Mouse (Mus musculus) brain, adult 10 weeks (tissue): ENCODE results near the gene Six5. TPM values are rescaled to one million over a fixed set of nuclear protein-coding genes. Genes with fewer than 3 reads are reported as not detected.

Experiments
- polyA plus RNA-seq: library from polyadenylated mRNA; stranded (reverse); fragments of 350-450 nt; fragmentation: Illumina TruSeq; extraction: RNeasy Lipid Tissue Mini Kit (QIAGEN cat#74804); gene quantifications from one replicate; pipeline ENCODE4 v1.2.3, GENCODE M21; 2015; ENCODE audit warnings: low read depth, low replicate concordance

Gene Six5
- polyA plus RNA-seq, result 1.9 TPM

GRCm38 (mm10) chr7:19094471-19094825, at the start of gene Six5:
TSS of gene Six5 (plus strand) at chr7:19094594.

DNA sequence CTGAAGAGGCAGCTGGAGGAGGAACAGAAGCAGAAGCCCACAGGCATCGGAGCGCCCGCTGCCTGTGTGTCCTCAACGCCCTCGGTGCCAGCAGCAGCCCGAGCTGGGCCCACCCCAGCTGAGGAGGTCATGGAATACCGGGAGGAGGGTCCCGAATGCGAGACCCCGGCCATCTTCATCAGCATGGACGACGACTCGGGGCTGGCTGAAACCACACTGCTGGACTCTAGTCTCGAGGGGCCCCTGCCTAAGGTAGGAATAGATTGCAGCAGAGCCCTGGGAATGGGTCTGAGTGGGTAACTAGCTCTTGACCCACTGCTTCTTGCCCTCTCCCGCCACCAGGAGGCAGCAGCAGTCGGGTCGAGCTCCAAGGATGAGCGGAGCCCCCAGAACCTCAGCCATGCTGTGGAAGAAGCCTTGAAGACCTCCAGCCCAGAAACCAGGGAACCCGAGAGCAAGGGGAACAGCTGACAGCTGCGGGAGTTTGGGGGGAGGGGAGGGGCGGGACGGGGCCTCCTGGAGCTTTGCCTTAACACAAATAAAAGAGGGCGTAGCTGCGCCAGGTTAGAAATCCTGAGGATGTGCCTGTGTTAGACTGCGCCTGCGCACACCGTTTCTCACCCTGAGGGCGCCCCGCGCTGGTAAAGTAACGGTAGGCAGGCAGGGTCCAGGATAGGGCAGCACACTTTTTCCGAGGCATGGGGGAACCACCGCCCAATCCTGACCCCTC, 40.2 kb upstream of the Six5 start, which contains the start of gene Rsph6a:
Gene Rsph6a, plus strand, starts transcription at position 644 of the 730 bp plus-strand sequence.

GRCm38 (mm10) chr7:19075723-19076585, 18.4 kb upstream of the Six5 start, which contains the start of gene Dmwd:
TSS of gene Dmwd (plus strand) at chr7:19076227.

DNA sequence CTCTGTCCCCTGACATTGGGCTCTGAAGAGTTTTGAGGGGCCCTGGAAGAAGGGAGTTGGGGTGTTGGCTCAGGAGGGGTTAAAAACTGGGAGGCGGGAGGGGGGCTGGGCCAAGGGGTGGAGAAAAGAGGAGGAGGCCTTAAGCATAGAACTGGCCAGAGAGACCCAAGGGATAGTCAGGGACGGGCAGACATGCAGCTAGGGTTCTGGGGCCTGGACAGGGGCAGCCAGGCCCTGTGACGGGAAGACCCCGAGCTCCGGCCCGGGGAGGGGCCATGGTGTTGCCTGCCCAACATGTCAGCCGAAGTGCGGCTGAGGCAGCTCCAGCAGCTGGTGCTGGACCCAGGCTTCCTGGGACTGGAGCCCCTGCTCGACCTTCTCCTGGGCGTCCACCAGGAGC, 10.7 kb upstream of the Six5 start, which contains the start of gene Dmpk:
Gene Dmpk, plus strand, starts transcription at position 149 of the 400 bp plus-strand sequence.

GRCm38 (mm10) chr7:19118028-19118771, 23.8 kb downstream of the Six5 start, which contains the start of gene Gm4969:
TSS of gene Gm4969 (minus strand) at chr7:19118368.

GRCm38 (mm10) chr7:19119631-19120429, 25.4 kb downstream of the Six5 start, which contains the start of gene Fbxo46:
TSS of gene Fbxo46 (plus strand) at chr7:19119859.

Other genes with a start within 250 kb of the Six5 start
- gene Pglyrp1, start 223.3 kb upstream of the Six5 start, polyA plus RNA-seq, result 23.2 TPM
- gene Ccdc61, start 184.2 kb upstream of the Six5 start, polyA plus RNA-seq, result 11.0 TPM
- gene Nova2, start 168.7 kb upstream of the Six5 start, polyA plus RNA-seq, result 20.2 TPM
- 0.30 TPM for gene Nanos2, start 107.2 kb upstream of the Six5 start, polyA plus RNA-seq
- 33.4 TPM for gene Mypop, start 103.3 kb upstream of the Six5 start, polyA plus RNA-seq
- gene Irf2bp1, start 90.5 kb upstream of the Six5 start, polyA plus RNA-seq, result 28.9 TPM
- gene Foxa3, start 71.1 kb upstream of the Six5 start, polyA plus RNA-seq, result not detected
- gene Sympk, start 70.2 kb upstream of the Six5 start, polyA plus RNA-seq, result 81.7 TPM
- 0.18 TPM for gene Rsph6a, start 39.9 kb upstream of the Six5 start, polyA plus RNA-seq
- 108 TPM for gene Dmwd, start 18.4 kb upstream of the Six5 start, polyA plus RNA-seq
- 19.0 TPM for gene Dmpk, start 10.7 kb upstream of the Six5 start, polyA plus RNA-seq
- 0.33 TPM for gene Gm4969, start 23.8 kb downstream of the Six5 start, polyA plus RNA-seq
- gene Fbxo46, start 25.3 kb downstream of the Six5 start, polyA plus RNA-seq, result 7.9 TPM
- 14.4 TPM for gene Qpctl, start 54.7 kb downstream of the Six5 start, polyA plus RNA-seq
- gene Snrpd2, start 55.1 kb downstream of the Six5 start, polyA plus RNA-seq, result 82.5 TPM
- gene Gipr, start 71.5 kb downstream of the Six5 start, polyA plus RNA-seq, result 1.8 TPM
- gene Eml2, start 81.8 kb downstream of the Six5 start, polyA plus RNA-seq, result 113 TPM
- 3.4 TPM for gene Gpr4, start 117.9 kb downstream of the Six5 start, polyA plus RNA-seq
- 44.3 TPM for gene Opa3, start 133.7 kb downstream of the Six5 start, polyA plus RNA-seq
- 14.7 TPM for gene Vasp, start 177.2 kb downstream of the Six5 start, polyA plus RNA-seq
- not detected for gene Ppm1n, start 185.5 kb downstream of the Six5 start, polyA plus RNA-seq
- 116 TPM for gene Rtn2, start 188.0 kb downstream of the Six5 start, polyA plus RNA-seq
- 8.0 TPM for gene Fosb, start 215.5 kb downstream of the Six5 start, polyA plus RNA-seq